Mouse (Mus musculus): Measurements from ENCODE around the gene Kif3c. TPM values are rescaled to one million over a fixed set of nuclear protein-coding genes. Genes with fewer than 3 reads are reported as not detected.

Kif3c gene
- polyA plus RNA-seq, 1 experiment from 2014 or later = 2.5 TPM

- ATAC-seq (ENCODE audit: low FRiP score, low TSS enrichment) = no peak
- H3K27ac ChIP-seq (replicated peaks) = no peak overlapping the region
- H3K36me3 ChIP-seq (ENCODE audit: control insufficient read depth, insufficient read depth, low read length) = no peaks in the 10 kb centered on the region
- DNase-seq (ENCODE audit: low spot score) = no peak
- no peak overlapping the region for H3K4me3 ChIP-seq (ENCODE audit: low read depth, low read length)
- H3K9ac ChIP-seq (ENCODE audit: low read length) = no peak overlapping the region
- TF ChIP-seq CTCF (IDR thresholded peaks at IDR 0.05; ENCODE audit: low read depth) = peak; percentile 21; the same call in 1 of the 2 replicates
- no peak for TF ChIP-seq EP300 (optimal IDR thresholded peaks at IDR 0.05)
- H3K4me1 ChIP-seq (replicated peaks; ENCODE audit: control insufficient read depth, insufficient read depth) = no peaks in the 10 kb centered on the region
- no peak overlapping the region for H3K4me2 ChIP-seq (replicated peaks; ENCODE audit: low read depth)
- no peaks in the 10 kb centered on the region for H3K9me3 ChIP-seq (ENCODE audit: control insufficient read depth, low read length)
- no peaks in the 10 kb centered on the region for H3K27me3 ChIP-seq (ENCODE audit: control insufficient read depth, insufficient read depth, low read length)
These were observed 66.1 kb downstream of the Kif3c start for GRCm38 (mm10) chr12:3430985-3431384.

GRCm38 (mm10) chr12:3433736-3434135 lies 68.8 kb downstream of the Kif3c start:
- no peaks in the 10 kb centered on the region for H3K36me3 ChIP-seq (ENCODE audit: control insufficient read depth, insufficient read depth, low read length)
- no peak overlapping the region for H3K4me2 ChIP-seq (replicated peaks; ENCODE audit: low read depth)
- H3K4me3 ChIP-seq (ENCODE audit: low read depth, low read length) = no peak overlapping the region
- no peak overlapping the region for H3K9ac ChIP-seq (ENCODE audit: low read length)
- no peaks in the 10 kb centered on the region for H3K4me1 ChIP-seq (replicated peaks; ENCODE audit: control insufficient read depth, insufficient read depth)
- no peaks in the 10 kb centered on the region for H3K9me3 ChIP-seq (ENCODE audit: control insufficient read depth, low read length)
- 0 out of 2 replicates have a peak, but pooled peaks have one; percentile 40 for ATAC-seq (ENCODE audit: low FRiP score, low TSS enrichment)
- TF ChIP-seq CTCF (IDR thresholded peaks at IDR 0.05; ENCODE audit: low read depth) (no peak), EP300 (optimal IDR thresholded peaks at IDR 0.05) (no peak)
- WGBS = 53% methylated on average over 1 of the region's 1 CpGs
- no peak overlapping the region for H3K27ac ChIP-seq (replicated peaks)
- DNase-seq (ENCODE audit: low spot score) = no peak
- no peaks in the 10 kb centered on the region for H3K27me3 ChIP-seq (ENCODE audit: control insufficient read depth, insufficient read depth, low read length)

DNA sequence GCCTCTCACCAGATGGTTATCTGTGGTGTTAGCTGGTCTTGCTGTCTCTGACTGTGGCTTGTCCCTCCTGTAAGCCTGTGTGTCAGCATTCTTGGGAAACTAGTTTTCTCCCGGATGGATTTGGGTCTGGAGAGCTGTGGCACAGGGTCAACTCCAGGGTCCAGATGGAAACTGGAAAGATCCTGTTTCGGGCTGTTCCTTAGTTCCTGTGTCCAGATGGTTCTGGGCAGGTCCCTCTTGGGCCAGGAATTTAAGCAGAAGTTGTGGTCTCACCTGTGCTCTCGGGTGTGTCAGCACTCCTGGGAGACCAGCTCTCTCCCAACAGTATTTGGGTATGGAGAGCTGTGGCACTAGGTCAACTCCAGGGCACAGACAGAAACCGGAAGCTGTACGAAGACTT lies 71.5 kb downstream of the Kif3c start:
- TF ChIP-seq CTCF (IDR thresholded peaks at IDR 0.05; ENCODE audit: low read depth) = no peak
- DNase-seq (ENCODE audit: low spot score) = no peak
- no peak overlapping the region for H3K4me2 ChIP-seq (replicated peaks; ENCODE audit: low read depth)

DNA sequence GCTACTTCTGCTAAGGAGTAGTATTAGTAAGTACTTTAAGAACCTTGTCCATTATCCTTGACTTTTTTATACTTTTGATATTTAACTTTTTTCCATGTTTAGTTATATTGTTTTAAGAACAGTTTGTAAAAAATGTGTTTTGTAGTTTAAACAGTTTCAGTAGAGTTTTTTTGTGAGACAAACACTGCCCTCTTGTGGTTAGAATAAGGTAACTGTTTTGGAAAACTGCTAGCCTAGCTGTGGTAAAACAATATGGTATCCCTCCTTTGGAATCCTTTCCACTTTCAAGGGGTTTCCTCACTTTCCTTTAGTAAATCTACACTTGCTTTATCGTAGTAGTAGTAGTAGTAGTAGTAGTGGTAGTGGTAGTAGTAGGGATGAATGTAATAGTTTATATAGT lies 72.9 kb downstream of the Kif3c start:
- Histone ChIP-seq H3K4me3 (ENCODE audit: low read depth, low read length) (no peak overlapping the region), H3K36me3 (ENCODE audit: control insufficient read depth, insufficient read depth, low read length) (no peaks in the 10 kb centered on the region), H3K9ac (ENCODE audit: low read length) (no peak overlapping the region), H3K9me3 (ENCODE audit: control insufficient read depth, low read length) (no peaks in the 10 kb centered on the region), H3K4me1 (replicated peaks; ENCODE audit: control insufficient read depth, insufficient read depth) (no peaks in the 10 kb centered on the region), H3K27ac (replicated peaks) (no peak overlapping the region), H3K27me3 (ENCODE audit: control insufficient read depth, insufficient read depth, low read length) (no peaks in the 10 kb centered on the region), H3K4me2 (replicated peaks; ENCODE audit: low read depth) (no peak overlapping the region)
- ATAC-seq (ENCODE audit: low FRiP score, low TSS enrichment) (no peak), DNase-seq (ENCODE audit: low spot score) (no peak)
- WGBS = 97% methylated on average over 1 of the region's 1 CpGs
- TF ChIP-seq EP300 (optimal IDR thresholded peaks at IDR 0.05) (no peak), CTCF (IDR thresholded peaks at IDR 0.05; ENCODE audit: low read depth) (peak; percentile 61)

More for the DNA sequence above, 71.5 kb downstream of the Kif3c start:
- no peaks in the 10 kb centered on the region for H3K4me1 ChIP-seq (replicated peaks; ENCODE audit: control insufficient read depth, insufficient read depth)
- H3K27me3 ChIP-seq (ENCODE audit: control insufficient read depth, insufficient read depth, low read length) = no peaks in the 10 kb centered on the region
- no peak overlapping the region for H3K4me3 ChIP-seq (ENCODE audit: low read depth, low read length)
- H3K9me3 ChIP-seq (ENCODE audit: control insufficient read depth, low read length) = no peaks in the 10 kb centered on the region
- ATAC-seq (ENCODE audit: low FRiP score, low TSS enrichment) = no peak
- no peaks in the 10 kb centered on the region for H3K36me3 ChIP-seq (ENCODE audit: control insufficient read depth, insufficient read depth, low read length)
- H3K27ac ChIP-seq (replicated peaks) = no peak overlapping the region
- H3K9ac ChIP-seq (ENCODE audit: low read length) = no peak overlapping the region
- 83% methylated on average over 5 of the region's 5 CpGs for WGBS

GRCm38 (mm10) chr12:3440916-3441315 lies 76.0 kb downstream of the Kif3c start:
- Histone ChIP-seq H3K4me3 (ENCODE audit: low read depth, low read length) (no peak overlapping the region), H3K27ac (replicated peaks) (no peak overlapping the region), H3K4me2 (replicated peaks; ENCODE audit: low read depth) (no peak overlapping the region), H3K4me1 (replicated peaks; ENCODE audit: control insufficient read depth, insufficient read depth) (no peaks in the 10 kb centered on the region), H3K9ac (ENCODE audit: low read length) (no peak overlapping the region), H3K36me3 (ENCODE audit: control insufficient read depth, insufficient read depth, low read length) (no peaks in the 10 kb centered on the region), H3K9me3 (ENCODE audit: control insufficient read depth, low read length) (no peaks in the 10 kb centered on the region), H3K27me3 (ENCODE audit: control insufficient read depth, insufficient read depth, low read length) (no peaks in the 10 kb centered on the region)
- no peak for DNase-seq (ENCODE audit: low spot score)
- 60% methylated on average over 2 of the region's 2 CpGs for WGBS
- TF ChIP-seq EP300 (optimal IDR thresholded peaks at IDR 0.05) = no peak
- TF ChIP-seq CTCF (IDR thresholded peaks at IDR 0.05; ENCODE audit: low read depth) = no peak
- no peak for ATAC-seq (ENCODE audit: low FRiP score, low TSS enrichment)

DNA sequence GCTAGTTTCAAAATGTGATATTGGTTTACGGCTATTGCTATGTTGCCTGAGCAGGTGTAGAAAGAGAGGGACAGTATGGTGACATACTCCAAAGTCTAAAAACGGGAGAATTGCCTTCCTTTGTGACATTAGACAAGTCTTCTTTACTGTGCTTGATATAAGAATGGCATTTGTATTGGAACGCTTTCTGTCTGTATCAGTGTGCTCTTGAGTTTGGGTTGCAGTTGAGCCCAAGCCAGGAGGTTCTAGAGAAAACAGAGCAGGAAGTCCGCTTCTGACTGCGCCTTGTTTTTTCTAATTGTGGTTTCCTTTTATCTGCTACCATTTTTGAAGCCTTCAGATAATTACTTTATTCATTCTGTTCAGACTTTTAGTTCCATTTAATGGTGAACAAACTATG lies 76.4 kb downstream of the Kif3c start:
- H3K4me1 ChIP-seq (replicated peaks; ENCODE audit: control insufficient read depth, insufficient read depth) = no peaks in the 10 kb centered on the region
- H3K4me2 ChIP-seq (replicated peaks; ENCODE audit: low read depth) = no peak overlapping the region
- TF ChIP-seq EP300 (optimal IDR thresholded peaks at IDR 0.05) = no peak
- TF ChIP-seq CTCF (IDR thresholded peaks at IDR 0.05; ENCODE audit: low read depth) = no peak
- no peaks in the 10 kb centered on the region for H3K36me3 ChIP-seq (ENCODE audit: control insufficient read depth, insufficient read depth, low read length)
- H3K4me3 ChIP-seq (ENCODE audit: low read depth, low read length) = no peak overlapping the region
- WGBS = 77% methylated on average over 5 of the region's 5 CpGs
- no peak overlapping the region for H3K27ac ChIP-seq (replicated peaks)
- no peak for DNase-seq (ENCODE audit: low spot score)
- no peaks in the 10 kb centered on the region for H3K27me3 ChIP-seq (ENCODE audit: control insufficient read depth, insufficient read depth, low read length)
- ATAC-seq (ENCODE audit: low FRiP score, low TSS enrichment) = no peak
- H3K9ac ChIP-seq (ENCODE audit: low read length) = no peak overlapping the region
- no peaks in the 10 kb centered on the region for H3K9me3 ChIP-seq (ENCODE audit: control insufficient read depth, low read length)
